Mouse (Mus musculus) midbrain, embryonic 14.5 days (tissue): ENCODE results near the gene Dmap1. TPM values are rescaled to one million over a fixed set of nuclear protein-coding genes. Genes with fewer than 3 reads are reported as not detected.

Experiments used
- ATAC-seq: fragments of 200-750 bp; cut with Nextera tagmentation; 2 replicates; pipeline ENCODE4 v1.8.0; 2017; ENCODE audit warnings: moderate number of reproducible peaks, moderate library complexity; ENCODE audit not compliant: low FRiP score, low TSS enrichment
- DNase-seq: peaks from one replicate; pipeline ENCODE4 v3.0.0-alpha.2; 2015
- H3K27ac ChIP-seq: fragments of 300-500 bp; sonication (generic); replicated peaks from 2 replicates; pipeline ENCODE4 v1.5.1; 2014; ENCODE audit warnings: mild to moderate bottlenecking, low read depth, low read length, moderate library complexity
- H3K27me3 ChIP-seq: fragments of 300-500 bp; sonication (generic); 2 replicates; pipeline ENCODE4 v1.6.1; 2014; ENCODE audit warnings: low read length, control low read depth, mixed read lengths; ENCODE audit not compliant: control insufficient read depth, insufficient read depth
- H3K36me3 ChIP-seq: fragments of 300-500 bp; sonication (generic); 2 replicates; pipeline ENCODE4 v1.6.1; 2014; ENCODE audit warnings: low read length, control low read depth; ENCODE audit not compliant: control insufficient read depth, insufficient read depth
- H3K4me1 ChIP-seq: fragments of 300-500 bp; sonication (generic); 2 replicates; pipeline ENCODE4 v1.6.1; 2014; ENCODE audit warnings: mild to moderate bottlenecking, antibody characterized with exemption, low read length, control low read depth; ENCODE audit not compliant: control insufficient read depth, insufficient read depth
- H3K4me2 ChIP-seq: fragments of 300-500 bp; sonication (generic); 2 replicates; pipeline ENCODE4 v1.6.1; 2014; ENCODE audit warnings: mild to moderate bottlenecking, low read length, moderate library complexity
- H3K4me3 ChIP-seq: fragments of 300-500 bp; sonication (generic); replicated peaks from 2 replicates; pipeline ENCODE4 v1.5.1; 2014; ENCODE audit warnings: low read depth, low read length
- H3K9ac ChIP-seq: fragments of 300-500 bp; sonication (generic); replicated peaks from 2 replicates; pipeline ENCODE4 v1.6.1; 2014; ENCODE audit warnings: mild to moderate bottlenecking, low read length, moderate library complexity
- H3K9me3 ChIP-seq: fragments of 300-500 bp; sonication (generic); 2 replicates; pipeline ENCODE4 v1.6.1; 2016; ENCODE audit warnings: low read length, control low read depth, mixed read lengths; ENCODE audit not compliant: control insufficient read depth
- WGBS: fragments of 180-500 bp; shearing (Covaris S2); extraction: QIAGEN DNeasy Blood & Tissue Kit; methylation state at CpG from one replicate; pipeline ENCODE4 v1.1.7; 2014; 5-methylcytosine and 5-hydroxymethylcytosine counted together
- polyA plus RNA-seq: library from polyadenylated mRNA; unstranded; fragments of >200 nt; fragmentation: Nextera tagmentation; extraction: Ambion mirVana; gene quantifications from 2 replicates; pipeline ENCODE4 v1.2.1, GENCODE M21; 2014

The Dmap1 gene
- 86.6 and 91.5 TPM in 2 replicates for polyA plus RNA-seq

DNA sequence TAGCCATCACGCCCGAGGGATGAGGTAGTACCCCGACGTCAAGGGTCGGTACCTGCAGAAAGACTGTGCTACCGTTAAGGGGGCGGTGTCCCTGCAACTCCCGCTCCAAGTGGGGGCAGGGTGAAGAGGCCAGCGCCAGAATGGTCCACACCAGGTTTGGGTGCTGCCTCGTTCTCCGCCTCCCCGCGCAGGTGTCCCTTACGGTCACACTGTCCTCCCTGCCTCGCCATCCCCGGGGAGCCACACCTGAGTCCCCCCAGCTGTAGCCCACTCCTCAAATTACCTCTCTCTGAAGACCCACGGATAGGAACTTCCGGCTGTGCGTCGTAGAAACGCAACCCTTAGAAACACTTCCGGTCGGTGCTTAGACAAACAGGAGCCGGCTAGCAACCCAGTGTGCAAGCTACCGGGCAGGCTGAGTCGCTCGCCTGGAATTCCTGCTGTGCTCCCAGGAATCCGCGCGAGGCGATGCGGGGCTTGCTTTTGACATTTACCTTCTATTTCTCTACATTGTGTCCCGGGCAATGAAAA, at the start of gene Dmap1:
Gene Dmap1 (minus strand): TSS at position 343 of the 531 bp plus-strand sequence.
- DNase-seq: peak; percentile 95
- peaks cover 33% of the 10 kb centered on the region for H3K36me3 ChIP-seq
- H3K4me1 ChIP-seq: peaks cover 6% of the 10 kb centered on the region
- peak; percentile 86 for ATAC-seq
- H3K9me3 ChIP-seq: no peaks in the 10 kb centered on the region
- H3K4me3 ChIP-seq: peak within 1 kb of the TSS; percentile 55
- H3K27me3 ChIP-seq: no peaks in the 10 kb centered on the region
- H3K4me2 ChIP-seq: peak within 1 kb of the TSS; percentile 90
- H3K9ac ChIP-seq: peak within 1 kb of the TSS; percentile 64
- H3K27ac ChIP-seq: 0 out of 2 replicates have a peak within 1 kb of the TSS, but pooled peaks have one; percentile 37
- WGBS: under 1% methylated on average over 33 of the region's 33 CpGs

DNA sequence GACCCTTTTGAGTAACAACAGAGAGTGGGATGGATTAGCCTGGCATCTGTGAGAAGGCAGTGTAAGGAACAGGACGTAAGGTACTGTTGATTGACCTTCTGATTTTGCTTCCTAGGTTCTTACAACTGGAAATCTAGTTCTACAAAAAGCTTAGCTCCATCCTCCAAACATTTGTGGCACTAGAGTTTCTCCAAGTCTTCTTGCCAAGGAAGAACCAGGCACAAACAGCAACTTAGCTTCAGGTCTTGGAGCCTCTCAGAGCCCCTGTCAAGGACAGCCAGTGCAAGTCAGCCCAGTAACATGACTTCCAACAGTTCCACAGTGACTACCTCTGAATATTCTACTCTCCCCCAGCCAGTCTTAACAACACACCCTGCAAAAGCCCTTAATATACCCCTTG, 42.0 kb upstream of the Dmap1 start, which contains the start of gene Gm12845:
Gene Gm12845 (plus strand): TSS at position 301 of the 400 bp plus-strand sequence.
- WGBS: 83% methylated on average over 1 of the region's 1 CpGs
- Histone ChIP-seq H3K4me1 (no peaks in the 10 kb centered on the region), H3K4me2 (no peak within 1 kb of the TSS), H3K36me3 (no peaks in the 10 kb centered on the region), H3K4me3 (no peak within 1 kb of the TSS), H3K27ac (no peak within 1 kb of the TSS), H3K27me3 (no peaks in the 10 kb centered on the region), H3K9me3 (no peaks in the 10 kb centered on the region), H3K9ac (no peak within 1 kb of the TSS)
- ATAC-seq (no peak), DNase-seq (no peak)

DNA sequence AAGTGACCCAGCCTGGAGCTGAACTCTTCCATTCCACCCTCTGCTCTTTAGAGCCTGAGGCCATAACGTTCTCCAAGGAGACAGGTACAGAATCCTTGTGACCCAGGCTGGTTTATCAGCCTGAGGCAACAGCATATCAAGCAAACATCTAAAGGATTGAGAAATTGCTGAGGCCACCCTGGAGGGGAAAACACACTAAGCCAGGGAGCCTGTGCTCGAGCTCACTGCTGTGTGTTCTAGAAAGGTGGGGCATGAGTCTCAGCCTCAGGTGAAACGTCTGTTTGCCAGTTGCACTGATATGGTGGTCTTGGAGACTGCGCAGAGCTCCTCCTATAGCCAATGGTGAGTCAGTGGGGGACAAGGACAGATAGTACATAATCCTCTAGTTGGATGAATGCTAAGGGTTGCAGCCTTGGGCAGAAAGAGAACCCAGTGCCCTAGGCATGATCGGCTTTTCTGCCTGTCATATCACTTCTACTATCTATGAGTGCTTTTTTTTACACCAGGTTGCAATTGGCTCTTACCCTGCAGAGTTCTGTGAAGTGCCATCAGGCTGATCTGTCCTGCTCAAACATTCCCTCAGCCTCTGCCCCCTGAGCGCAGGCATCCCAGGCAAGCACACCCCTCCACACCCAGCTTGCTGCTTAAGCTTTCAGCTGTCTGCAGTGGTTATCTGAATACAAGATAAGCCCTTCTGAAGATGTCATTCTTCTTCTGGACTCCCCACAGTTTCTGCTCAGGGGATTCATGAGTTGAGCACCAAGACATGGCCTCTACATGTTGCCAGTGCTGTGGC, 31.4 kb upstream of the Dmap1 start:
- DNase-seq (peak; percentile 13), ATAC-seq (no peak)
- H3K9me3 ChIP-seq: no peaks in the 10 kb centered on the region
- no peak overlapping the region for H3K4me2 ChIP-seq
- no peak overlapping the region for H3K4me3 ChIP-seq
- WGBS: 78% methylated on average over 6 of the region's 6 CpGs
- H3K36me3 ChIP-seq: no peaks in the 10 kb centered on the region
- no peak overlapping the region for H3K9ac ChIP-seq
- no peaks in the 10 kb centered on the region for H3K4me1 ChIP-seq
- H3K27me3 ChIP-seq: no peaks in the 10 kb centered on the region
- no peak overlapping the region for H3K27ac ChIP-seq

- no peaks in the 10 kb centered on the region for H3K9me3 ChIP-seq
- no peak overlapping the region for H3K27ac ChIP-seq
- no peak overlapping the region for H3K4me2 ChIP-seq
- no peak overlapping the region for H3K4me3 ChIP-seq
- no peaks in the 10 kb centered on the region for H3K27me3 ChIP-seq
- H3K36me3 ChIP-seq: no peaks in the 10 kb centered on the region
- no peak overlapping the region for H3K9ac ChIP-seq
- ATAC-seq (no peak), DNase-seq (no peak)
- 90% methylated on average over 3 of the region's 3 CpGs for WGBS
- H3K4me1 ChIP-seq: no peaks in the 10 kb centered on the region
These were observed 30.2 kb upstream of the Dmap1 start for GRCm38 (mm10) chr4:117712314-117712713.

GRCm38 (mm10) chr4:117708780-117709550, 26.9 kb upstream of the Dmap1 start:
- Histone ChIP-seq H3K27ac (no peak overlapping the region), H3K9me3 (no peaks in the 10 kb centered on the region), H3K4me2 (no peak overlapping the region), H3K9ac (no peak overlapping the region), H3K27me3 (no peaks in the 10 kb centered on the region), H3K4me3 (no peak overlapping the region), H3K4me1 (no peaks in the 10 kb centered on the region), H3K36me3 (no peaks in the 10 kb centered on the region)
- no peak for ATAC-seq
- 77% methylated on average over 3 of the region's 3 CpGs for WGBS
- DNase-seq: no peak

- H3K9me3 ChIP-seq: no peaks in the 10 kb centered on the region
- no peak overlapping the region for H3K9ac ChIP-seq
- ATAC-seq (no peak), DNase-seq (peak; percentile 87)
- WGBS: 6% methylated on average over 7 of the region's 7 CpGs
- no peak overlapping the region for H3K4me3 ChIP-seq
- H3K27ac ChIP-seq: no peak overlapping the region
- H3K36me3 ChIP-seq: no peaks in the 10 kb centered on the region
- H3K4me2 ChIP-seq: no peak overlapping the region
- no peaks in the 10 kb centered on the region for H3K4me1 ChIP-seq
- no peaks in the 10 kb centered on the region for H3K27me3 ChIP-seq
These were observed 23.3 kb upstream of the Dmap1 start for GRCm38 (mm10) chr4:117705361-117705760.

- 88% methylated on average over 4 of the region's 4 CpGs for WGBS
- DNase-seq: no peak
- H3K4me2 ChIP-seq: no peak overlapping the region
- H3K9ac ChIP-seq: no peak overlapping the region
- H3K4me3 ChIP-seq: no peak overlapping the region
- H3K27me3 ChIP-seq: no peaks in the 10 kb centered on the region
- ATAC-seq: no peak
- H3K36me3 ChIP-seq: no peaks in the 10 kb centered on the region
- H3K9me3 ChIP-seq: no peaks in the 10 kb centered on the region
- H3K27ac ChIP-seq: no peak overlapping the region
- H3K4me1 ChIP-seq: peaks cover 3% of the 10 kb centered on the region
These were observed 4.3 kb upstream of the Dmap1 start for GRCm38 (mm10) chr4:117686354-117686753.

DNA sequence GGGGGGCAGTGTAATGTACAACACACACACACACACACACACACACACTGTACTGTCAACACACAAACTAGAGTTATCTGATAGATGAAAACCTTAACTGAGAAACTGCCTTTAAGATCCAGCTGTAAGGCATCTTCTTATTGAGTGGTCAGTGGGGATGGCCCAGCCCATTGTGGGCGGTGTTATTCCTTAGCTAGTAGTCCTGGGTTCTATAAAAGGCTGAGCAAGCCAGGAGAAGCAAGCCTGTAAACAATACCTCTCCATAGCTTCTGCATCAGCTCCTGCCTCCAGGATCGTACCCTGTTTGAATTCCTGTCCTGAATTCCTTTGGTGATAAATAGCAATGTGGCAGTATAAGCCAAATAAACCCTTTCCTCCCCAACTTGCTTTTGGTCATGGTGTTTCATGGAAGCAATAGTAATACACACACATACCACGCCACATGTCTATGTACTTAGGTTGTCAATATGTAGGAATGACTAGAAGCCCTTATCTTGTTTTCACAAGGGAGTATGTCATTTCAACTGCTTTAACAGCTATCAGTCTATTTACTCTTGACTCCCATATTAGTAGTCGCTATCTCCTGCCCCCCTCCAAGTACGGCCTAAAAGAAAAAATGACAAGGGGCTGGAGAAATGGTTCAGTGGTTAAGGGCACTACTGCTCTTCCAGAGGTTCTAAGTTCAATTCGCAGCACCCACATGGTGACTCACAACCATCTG, 1.1 kb upstream of the Dmap1 start:
- no peak overlapping the region for H3K4me3 ChIP-seq
- peaks cover 24% of the 10 kb centered on the region for H3K36me3 ChIP-seq
- H3K9me3 ChIP-seq: no peaks in the 10 kb centered on the region
- whole genome bisulfite sequencing: 82% methylated on average over 6 of the region's 6 CpGs
- H3K27me3 ChIP-seq: no peaks in the 10 kb centered on the region
- H3K4me1 ChIP-seq: peaks cover 6% of the 10 kb centered on the region
- no peak for DNase-seq
- peak overlapping the region; percentile 90; the same call in 1 of the 2 replicates for H3K4me2 ChIP-seq
- ATAC-seq: no peak
- H3K27ac ChIP-seq: no peak overlapping the region
- no peak overlapping the region for H3K9ac ChIP-seq
